Mouse (Mus musculus): ENCODE measurements around the gene Mxd1. TPM values are rescaled to one million over a fixed set of nuclear protein-coding genes. Genes with fewer than 3 reads are reported as not detected.

The Mxd1 gene
- 87.2 and 413 TPM in 2 replicates for polyA plus RNA-seq (2012; rRNA removed)

GRCm38 (mm10) chr6:86668580-86669239, at the start of gene Mxd1:
Mxd1 (minus strand) TSS chr6:86669161.
- peak within 1 kb of the TSS; percentile 84 for H3K27ac ChIP-seq (ENCODE audit: insufficient read depth, low read depth, low read length)
- peaks cover 50% of the 10 kb centered on the region for H3K36me3 ChIP-seq (ENCODE audit: control insufficient read depth, insufficient read depth, low read length)
- H3K27me3 ChIP-seq (ENCODE audit: control insufficient read depth, insufficient read depth, low read length) = no peaks in the 10 kb centered on the region
- peak within 1 kb of the TSS; percentile 77 for H3K4me3 ChIP-seq (ENCODE audit: low read depth, low read length)
- peaks cover 7% of the 10 kb centered on the region; the same call in 1 of the 2 replicates for H3K4me1 ChIP-seq (ENCODE audit: control insufficient read depth, insufficient read depth, insufficient read length, low read length)
- TF ChIP-seq POLR2A (IDR thresholded peaks at IDR 0.05; ENCODE audit: low read depth, low read length) = peak; percentile 97
- TF ChIP-seq CTCF (IDR thresholded peaks at IDR 0.05; ENCODE audit: extremely low read depth, insufficient read length, insufficient replicate concordance, low read depth, low read length) = no peak
- WGBS = under 1% methylated on average over 76 of the region's 76 CpGs

- peaks cover 7% of the 10 kb centered on the region; the same call in 1 of the 2 replicates for H3K4me1 ChIP-seq (ENCODE audit: control insufficient read depth, insufficient read depth, insufficient read length, low read length)
- TF ChIP-seq CTCF (IDR thresholded peaks at IDR 0.05; ENCODE audit: extremely low read depth, insufficient read length, insufficient replicate concordance, low read depth, low read length) = no peak
- H3K4me3 ChIP-seq (ENCODE audit: low read depth, low read length) = no peak overlapping the region
- peak overlapping the region; percentile 92 for H3K27ac ChIP-seq (ENCODE audit: insufficient read depth, low read depth, low read length)
- H3K36me3 ChIP-seq (ENCODE audit: control insufficient read depth, insufficient read depth, low read length) = peaks cover 29% of the 10 kb centered on the region
- WGBS = 26% methylated on average over 4 of the region's 4 CpGs
- no peaks in the 10 kb centered on the region for H3K27me3 ChIP-seq (ENCODE audit: control insufficient read depth, insufficient read depth, low read length)
Measured at GRCm38 (mm10) chr6:86708072-86708774, 39.3 kb upstream of the Mxd1 start.

GRCm38 (mm10) chr6:86702577-86702976, 33.6 kb upstream of the Mxd1 start:
- H3K27me3 ChIP-seq (ENCODE audit: control insufficient read depth, insufficient read depth, low read length) = no peaks in the 10 kb centered on the region
- WGBS = 80% methylated on average over 9 of the region's 9 CpGs
- H3K36me3 ChIP-seq (ENCODE audit: control insufficient read depth, insufficient read depth, low read length) = peaks cover 44% of the 10 kb centered on the region
- H3K4me3 ChIP-seq (ENCODE audit: low read depth, low read length) = no peak overlapping the region
- H3K27ac ChIP-seq (ENCODE audit: insufficient read depth, low read depth, low read length) = no peak overlapping the region
- TF ChIP-seq POLR2A (IDR thresholded peaks at IDR 0.05; ENCODE audit: low read depth, low read length) (no peak), CTCF (IDR thresholded peaks at IDR 0.05; ENCODE audit: extremely low read depth, insufficient read length, insufficient replicate concordance, low read depth, low read length) (no peak)
- peaks cover 7% of the 10 kb centered on the region for H3K4me1 ChIP-seq (ENCODE audit: control insufficient read depth, insufficient read depth, insufficient read length, low read length)

GRCm38 (mm10) chr6:86697903-86698302, 28.9 kb upstream of the Mxd1 start:
- H3K4me1 ChIP-seq (ENCODE audit: control insufficient read depth, insufficient read depth, insufficient read length, low read length) = peaks cover 7% of the 10 kb centered on the region
- 33% methylated on average over 6 of the region's 6 CpGs for WGBS
- H3K36me3 ChIP-seq (ENCODE audit: control insufficient read depth, insufficient read depth, low read length) = peaks cover 43% of the 10 kb centered on the region
- TF ChIP-seq CTCF (IDR thresholded peaks at IDR 0.05; ENCODE audit: extremely low read depth, insufficient read length, insufficient replicate concordance, low read depth, low read length) (no peak), POLR2A (IDR thresholded peaks at IDR 0.05; ENCODE audit: low read depth, low read length) (no peak)
- H3K27me3 ChIP-seq (ENCODE audit: control insufficient read depth, insufficient read depth, low read length) = no peaks in the 10 kb centered on the region
- no peak overlapping the region; the same call in 1 of the 2 replicates for H3K27ac ChIP-seq (ENCODE audit: insufficient read depth, low read depth, low read length)
- no peak overlapping the region for H3K4me3 ChIP-seq (ENCODE audit: low read depth, low read length)

- Histone ChIP-seq H3K27ac (ENCODE audit: insufficient read depth, low read depth, low read length) (no peak overlapping the region), H3K36me3 (ENCODE audit: control insufficient read depth, insufficient read depth, low read length) (peaks cover 45% of the 10 kb centered on the region), H3K4me3 (ENCODE audit: low read depth, low read length) (no peak overlapping the region), H3K4me1 (ENCODE audit: control insufficient read depth, insufficient read depth, insufficient read length, low read length) (peaks cover 5% of the 10 kb centered on the region), H3K27me3 (ENCODE audit: control insufficient read depth, insufficient read depth, low read length) (no peaks in the 10 kb centered on the region)
- WGBS = 86% methylated on average over 10 of the region's 10 CpGs
- TF ChIP-seq CTCF (IDR thresholded peaks at IDR 0.05; ENCODE audit: extremely low read depth, insufficient read length, insufficient replicate concordance, low read depth, low read length) = no peak
- TF ChIP-seq POLR2A (IDR thresholded peaks at IDR 0.05; ENCODE audit: low read depth, low read length) = no peak
Measured at GRCm38 (mm10) chr6:86696213-86696612, 27.3 kb upstream of the Mxd1 start.

GRCm38 (mm10) chr6:86694465-86694864, 25.5 kb upstream of the Mxd1 start:
- peaks cover 5% of the 10 kb centered on the region for H3K4me1 ChIP-seq (ENCODE audit: control insufficient read depth, insufficient read depth, insufficient read length, low read length)
- TF ChIP-seq POLR2A (IDR thresholded peaks at IDR 0.05; ENCODE audit: low read depth, low read length) (no peak), CTCF (IDR thresholded peaks at IDR 0.05; ENCODE audit: extremely low read depth, insufficient read length, insufficient replicate concordance, low read depth, low read length) (peak; percentile 63; the same call in 1 of the 2 replicates)
- peaks cover 41% of the 10 kb centered on the region for H3K36me3 ChIP-seq (ENCODE audit: control insufficient read depth, insufficient read depth, low read length)
- no peaks in the 10 kb centered on the region for H3K27me3 ChIP-seq (ENCODE audit: control insufficient read depth, insufficient read depth, low read length)
- no peak overlapping the region for H3K27ac ChIP-seq (ENCODE audit: insufficient read depth, low read depth, low read length)
- no peak overlapping the region for H3K4me3 ChIP-seq (ENCODE audit: low read depth, low read length)

GRCm38 (mm10) chr6:86689671-86690070, 20.7 kb upstream of the Mxd1 start:
- 97% methylated on average over 3 of the region's 3 CpGs for WGBS
- TF ChIP-seq CTCF (IDR thresholded peaks at IDR 0.05; ENCODE audit: extremely low read depth, insufficient read length, insufficient replicate concordance, low read depth, low read length) = no peak
- TF ChIP-seq POLR2A (IDR thresholded peaks at IDR 0.05; ENCODE audit: low read depth, low read length) = no peak
- Histone ChIP-seq H3K36me3 (ENCODE audit: control insufficient read depth, insufficient read depth, low read length) (peaks cover 27% of the 10 kb centered on the region), H3K27me3 (ENCODE audit: control insufficient read depth, insufficient read depth, low read length) (no peaks in the 10 kb centered on the region), H3K27ac (ENCODE audit: insufficient read depth, low read depth, low read length) (no peak overlapping the region), H3K4me1 (ENCODE audit: control insufficient read depth, insufficient read depth, insufficient read length, low read length) (no peaks in the 10 kb centered on the region), H3K4me3 (ENCODE audit: low read depth, low read length) (no peak overlapping the region)

Data from small intestine, adult 2 months (tissue).